Mouse (Mus musculus) bone marrow macrophage, adult 2 months (primary cell): ENCODE measurements around the gene Gga3.

Experiments
- CTCF ChIP-seq: IDR thresholded peaks from 2 replicates; pipeline ENCODE4 v1.5.1; 2012; ENCODE audit warnings: low read depth, mild to moderate bottlenecking, low read length, moderate library complexity
- POLR2A ChIP-seq: IDR thresholded peaks from 2 replicates; pipeline ENCODE4 v1.6.1; 2012; ENCODE audit warnings: mild to moderate bottlenecking, low read depth, low read length, borderline replicate concordance

- TF ChIP-seq POLR2A = no peak
- TF ChIP-seq CTCF = no peak
Measured at GRCm38 (mm10) chr11:115644308-115644707, 40.5 kb upstream of the Gga3 start.
